Mouse (Mus musculus) olfactory bulb, adult 2 months (tissue): Measurements from ENCODE around the gene Pik3r6.

ENCODE experiments used
- CTCF ChIP-seq: fragments of 200-500 bp; IDR thresholded peaks from 2 replicates; pipeline ENCODE4 v1.5.1; 2012; ENCODE audit warnings: low read depth, mild to moderate bottlenecking, low read length, moderate library complexity; ENCODE audit not compliant: insufficient read depth
- POLR2A ChIP-seq: fragments of 200-500 bp; IDR thresholded peaks from 2 replicates; pipeline ENCODE4 v1.6.1; 2012; ENCODE audit warnings: mild to moderate bottlenecking, low read depth, low read length, moderate library complexity; ENCODE audit not compliant: insufficient read depth

DNA sequence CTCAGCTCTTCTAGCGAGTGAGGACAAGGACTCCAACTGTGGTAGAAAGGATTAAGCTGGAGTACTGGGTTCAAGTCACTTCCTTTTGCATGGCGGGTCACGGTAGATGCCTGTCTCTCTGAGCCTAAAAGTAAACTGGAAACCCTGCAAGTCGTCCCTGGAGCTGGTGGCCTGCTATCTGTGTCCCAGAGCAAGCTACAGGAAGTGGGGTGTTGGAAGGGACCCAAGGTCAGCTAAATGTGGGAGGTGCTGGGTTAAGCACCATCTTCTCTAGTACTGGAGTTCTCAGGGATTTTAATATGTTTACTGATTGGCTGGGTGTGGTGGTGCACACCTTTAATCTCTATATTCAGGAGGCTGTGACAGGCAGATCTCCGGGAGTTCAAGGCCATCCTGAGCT, 30.0 kb downstream of the Pik3r6 start:
- TF ChIP-seq CTCF (no peak), POLR2A (no peak)
